Mouse (Mus musculus) ovary, postnatal 14 days (tissue): ENCODE data around the gene Tac2.

Experiments used
- DNase-seq: peaks from one replicate; pipeline ENCODE4 v3.0.0; 2022; ENCODE audit warnings: low spot score

The Tac2 gene

DNA sequence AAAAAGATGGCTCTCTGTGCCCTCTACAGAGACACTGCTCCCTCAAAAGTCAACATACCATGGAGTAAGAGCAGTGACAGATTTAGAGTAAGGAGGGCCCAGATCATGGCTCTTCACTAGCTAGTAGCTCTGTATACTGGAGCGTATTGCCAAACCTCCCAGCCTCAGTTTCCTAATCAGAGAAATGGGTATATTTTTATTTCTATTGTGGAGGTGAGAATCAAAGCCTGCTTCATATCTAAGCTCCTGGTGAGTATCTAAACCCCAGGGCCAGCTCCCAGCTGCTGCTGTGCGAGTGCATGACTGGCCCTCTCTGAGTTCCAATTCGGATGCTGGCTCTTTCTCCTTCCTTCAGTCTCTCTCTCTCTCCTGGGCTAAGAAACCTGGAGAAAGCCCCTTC is at the start of gene Tac2:
TSS of gene Tac2 (plus strand) at position 301 of the 400 bp plus-strand sequence.
- no peak for DNase-seq

DNA sequence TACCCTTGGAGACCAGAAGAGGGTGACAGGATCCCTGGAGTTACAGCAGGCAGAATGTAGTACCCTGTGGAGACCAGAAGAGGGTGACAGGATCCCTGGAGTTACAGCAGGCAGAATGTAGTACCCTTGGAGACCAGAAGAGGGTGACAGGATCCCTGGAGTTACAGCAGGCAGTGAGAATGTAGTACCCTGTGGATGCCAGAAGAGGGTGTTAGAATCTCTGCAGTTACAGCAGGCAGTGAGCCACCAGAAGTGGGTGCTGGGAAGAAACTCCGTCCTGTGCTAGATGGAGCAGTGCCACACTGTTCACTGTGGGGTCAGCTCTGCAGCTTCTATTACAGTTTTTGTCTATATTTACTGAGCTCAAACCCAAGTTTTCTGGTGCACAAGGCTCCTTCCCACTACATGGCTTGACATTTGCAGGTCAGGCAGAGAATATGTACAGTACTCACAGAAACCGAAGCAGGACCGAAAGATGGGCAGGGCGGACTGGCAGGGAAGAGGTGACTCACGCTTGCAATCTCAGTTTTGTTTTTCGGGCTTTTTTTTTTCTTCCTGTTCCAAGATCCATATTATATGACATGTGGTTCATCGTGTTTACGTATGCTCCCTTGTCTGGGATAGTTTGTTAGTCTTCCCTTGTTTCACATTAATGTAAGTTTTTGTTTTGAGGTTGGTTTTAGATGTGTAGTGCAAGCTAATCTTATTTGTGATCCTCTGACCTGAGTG is 49.3 kb upstream of the Tac2 start:
- peak; percentile 88 for DNase-seq

DNA sequence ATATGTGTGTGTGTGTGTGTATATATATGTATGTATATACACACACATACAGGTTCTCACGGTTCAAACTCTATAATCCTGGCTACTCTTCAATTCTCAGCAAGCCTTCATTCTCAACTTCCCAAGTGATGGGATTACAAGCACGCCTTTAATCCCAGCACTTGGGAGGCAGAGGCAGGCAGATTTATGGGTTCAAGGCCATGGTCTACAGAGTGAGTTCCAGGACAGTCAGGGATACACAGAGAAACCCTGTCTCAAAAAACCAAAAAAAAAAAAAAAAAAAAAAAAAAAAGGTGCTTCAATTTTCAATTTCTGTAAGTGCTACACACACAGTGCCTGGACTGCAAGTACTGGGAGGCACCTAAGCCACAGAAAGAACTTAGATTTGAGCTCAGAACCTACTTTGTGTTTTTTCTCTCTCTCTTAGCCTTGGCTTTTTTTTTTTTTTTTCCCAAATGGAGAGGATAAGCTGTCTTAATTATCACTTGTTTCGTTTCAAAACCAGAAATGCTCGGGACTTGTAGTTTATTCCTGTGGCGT is 48.3 kb upstream of the Tac2 start:
- DNase-seq = no peak

DNA sequence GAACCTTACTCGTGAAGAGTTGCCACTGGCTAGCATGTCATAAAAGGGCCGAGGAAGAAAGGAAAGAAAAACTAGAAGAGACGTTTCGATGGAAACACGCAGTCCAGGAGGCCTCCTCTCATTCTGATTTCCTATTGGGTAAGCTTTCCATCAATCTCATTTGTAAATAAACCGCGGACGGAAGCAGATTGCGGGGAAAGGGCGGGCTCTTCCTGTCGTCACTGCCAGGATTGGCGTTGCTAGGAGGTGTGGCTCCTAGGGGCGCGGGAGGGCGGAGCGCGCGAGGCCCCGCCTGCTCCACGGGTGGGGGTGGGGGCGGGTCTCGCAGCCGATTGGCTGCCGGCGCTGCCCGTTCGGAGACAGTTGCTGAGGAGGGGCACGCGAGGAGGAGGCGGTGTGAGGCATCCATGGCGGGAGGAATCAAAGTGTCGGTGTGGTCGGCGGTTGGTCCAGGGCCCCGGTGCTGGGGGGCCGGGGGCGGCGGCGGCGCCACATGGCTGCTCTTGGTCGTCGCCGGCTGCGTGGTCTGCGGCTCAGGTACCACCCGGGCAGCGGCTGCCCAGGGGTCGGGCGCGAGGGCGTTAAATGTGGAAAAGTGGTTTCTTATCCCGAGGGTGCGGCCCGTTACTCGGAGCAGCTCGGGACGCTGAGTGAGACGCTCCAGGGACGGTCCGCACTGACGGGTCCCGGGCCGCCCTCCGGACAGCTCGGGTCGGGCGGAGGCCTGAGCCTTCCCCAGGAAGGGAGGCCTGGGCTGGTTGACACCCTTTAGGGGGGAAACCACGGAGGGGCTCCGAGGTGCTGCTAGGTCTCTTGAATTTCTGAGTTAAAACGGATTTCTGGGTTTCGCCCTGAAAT is 47.4 kb upstream of the Tac2 start:
- DNase-seq = peak; percentile 84

DNA sequence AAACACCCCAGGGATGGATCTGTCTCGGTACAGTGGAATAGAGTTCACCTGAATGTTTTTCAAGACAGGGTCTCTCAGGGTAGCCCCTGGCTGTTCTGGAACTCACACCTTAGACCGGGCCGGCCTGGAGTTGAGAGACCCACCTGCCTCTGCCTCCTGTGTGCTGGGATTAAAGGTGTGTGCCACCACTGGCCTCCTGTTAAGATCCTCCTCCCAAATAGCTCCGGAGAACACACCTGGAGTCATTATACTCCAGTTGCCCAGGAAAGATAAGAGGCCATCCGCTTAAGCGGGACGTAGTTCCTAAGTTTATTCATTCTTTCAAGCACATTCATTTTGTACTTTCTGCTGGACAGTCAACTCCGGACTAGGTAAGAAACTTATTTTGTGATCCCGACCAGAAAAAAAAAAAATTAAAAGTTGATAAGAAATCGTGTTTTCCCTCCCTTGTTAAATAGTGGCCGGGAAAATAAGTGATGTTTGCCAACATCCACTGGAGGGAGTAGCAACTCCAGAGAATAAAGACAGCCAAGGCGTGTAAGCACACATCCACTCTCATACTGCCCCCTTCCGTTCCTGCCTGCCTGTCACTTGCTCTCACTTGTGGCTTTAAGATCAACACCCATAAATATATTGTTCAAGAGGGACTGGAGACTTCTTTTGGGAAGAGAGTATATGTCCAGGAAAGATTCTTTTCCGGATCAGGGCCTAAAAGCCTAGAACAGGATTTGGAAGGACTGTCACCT is 46.5 kb upstream of the Tac2 start:
- peak; percentile 60 for DNase-seq

DNA sequence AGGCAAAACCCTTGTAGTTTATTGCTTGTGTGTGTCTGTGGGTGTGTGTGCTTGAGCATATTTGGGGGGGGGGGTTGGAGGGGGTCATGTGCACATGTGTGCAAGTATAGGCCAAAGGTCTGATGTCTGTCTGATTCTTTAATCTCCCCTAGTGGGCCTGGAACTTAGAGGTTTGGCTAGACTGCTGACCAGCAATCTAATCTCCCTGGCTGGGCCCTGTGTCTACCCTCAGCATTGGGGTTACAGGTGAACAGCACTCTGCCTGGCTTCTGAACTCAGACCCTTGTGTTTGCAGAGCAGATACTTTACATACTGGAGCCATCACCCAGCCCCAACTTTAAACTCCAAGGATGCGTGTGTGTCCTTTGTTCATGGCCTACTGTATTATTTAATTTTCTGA is 45.1 kb upstream of the Tac2 start:
- no peak for DNase-seq

DNA sequence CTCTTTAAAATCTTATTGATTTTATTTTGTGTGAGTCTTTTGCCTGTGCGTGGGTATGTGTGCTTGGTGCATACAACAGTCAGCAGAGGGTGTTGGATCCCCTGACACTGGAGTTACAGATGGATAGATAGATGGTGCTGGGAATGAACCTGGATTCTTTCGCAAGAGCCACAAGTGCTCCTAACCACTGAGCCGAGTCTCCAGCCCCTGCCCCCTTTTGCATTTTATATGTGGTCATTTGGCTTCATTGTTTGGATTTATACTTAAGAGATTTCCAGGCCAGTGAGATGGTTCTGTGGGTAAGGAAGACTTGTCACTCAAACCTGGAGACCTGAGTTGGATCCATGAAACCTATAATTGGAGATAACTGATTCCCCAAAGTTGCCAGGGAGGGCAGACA is 44.4 kb upstream of the Tac2 start:
- DNase-seq = no peak

DNA sequence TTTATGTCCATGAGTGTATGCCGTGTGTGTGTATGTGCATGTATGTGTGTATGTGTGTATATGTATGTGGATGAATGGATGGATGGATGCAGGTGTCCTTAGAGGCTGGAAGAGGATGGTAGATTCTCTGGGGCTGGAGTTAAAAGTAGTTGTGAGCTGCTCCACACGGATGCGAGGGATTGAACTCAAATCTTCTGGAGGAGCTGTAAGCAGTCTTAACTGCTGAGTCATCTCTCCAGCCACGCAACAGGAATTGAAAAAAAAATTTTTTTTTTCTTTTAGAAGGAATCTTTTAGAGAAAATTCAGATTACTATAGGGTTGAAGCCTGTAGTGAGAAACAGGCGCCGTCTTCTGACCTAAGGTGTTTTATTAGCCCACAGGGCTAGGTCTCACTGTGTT is 41.4 kb upstream of the Tac2 start:
- DNase-seq = no peak

DNA sequence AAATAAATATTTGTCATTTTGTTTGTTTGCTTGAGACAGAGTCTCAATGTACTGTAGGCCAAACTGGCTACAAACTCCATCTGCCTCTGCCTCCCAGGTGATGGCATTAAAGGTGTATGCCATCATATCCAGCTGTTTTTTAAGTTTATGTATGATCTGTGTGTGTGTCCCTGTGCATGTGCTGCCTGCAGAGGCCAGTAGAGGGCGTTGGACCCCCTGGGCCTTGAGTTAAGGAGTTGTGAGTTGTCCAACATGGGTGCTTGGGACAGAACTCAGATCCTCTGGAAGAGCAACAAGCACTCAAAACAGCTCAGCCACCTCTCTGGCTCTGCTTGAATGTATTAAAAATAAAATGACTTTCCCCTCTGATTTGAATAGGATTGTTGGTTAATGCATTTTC is 33.2 kb upstream of the Tac2 start:
- no peak for DNase-seq

DNA sequence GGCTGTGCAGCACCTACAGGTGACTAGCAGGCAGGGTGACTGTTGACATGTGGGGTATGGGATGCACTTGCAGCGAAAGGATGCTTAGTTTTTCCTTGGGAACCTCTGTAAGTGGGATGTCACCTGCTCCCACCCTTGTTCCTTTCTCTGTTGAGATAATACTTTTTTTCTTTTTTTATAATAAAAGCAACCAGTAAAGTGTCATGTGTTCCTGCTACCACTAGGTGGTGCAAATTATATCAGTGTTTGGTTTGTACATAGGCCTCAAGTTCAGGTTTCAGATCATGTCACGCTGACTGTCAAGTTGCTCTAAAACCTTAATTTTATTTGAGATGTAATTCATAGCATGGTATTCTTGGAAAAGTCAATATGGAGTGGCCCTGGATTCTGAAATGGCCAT is 29.6 kb upstream of the Tac2 start:
- no peak for DNase-seq

DNA sequence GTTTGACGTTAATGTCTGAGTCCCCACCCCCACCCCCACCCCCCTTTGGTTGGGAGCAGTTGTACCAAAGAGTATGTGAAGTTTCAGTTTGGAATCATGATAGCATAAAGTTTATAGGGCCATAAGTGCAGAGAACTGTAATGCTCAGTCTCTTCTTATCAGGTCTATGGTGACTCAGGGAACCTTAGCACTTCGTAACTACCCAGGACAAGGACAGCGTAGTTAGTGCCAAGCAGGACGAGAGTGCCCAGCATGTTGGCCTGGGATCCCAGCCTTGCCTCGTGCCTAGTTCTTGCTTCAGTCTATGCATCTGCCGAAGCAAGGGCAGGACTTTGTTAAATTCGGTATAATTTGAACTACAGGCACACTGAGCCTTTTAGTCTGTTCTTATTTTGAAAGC is 28.5 kb upstream of the Tac2 start:
- no peak for DNase-seq

DNA sequence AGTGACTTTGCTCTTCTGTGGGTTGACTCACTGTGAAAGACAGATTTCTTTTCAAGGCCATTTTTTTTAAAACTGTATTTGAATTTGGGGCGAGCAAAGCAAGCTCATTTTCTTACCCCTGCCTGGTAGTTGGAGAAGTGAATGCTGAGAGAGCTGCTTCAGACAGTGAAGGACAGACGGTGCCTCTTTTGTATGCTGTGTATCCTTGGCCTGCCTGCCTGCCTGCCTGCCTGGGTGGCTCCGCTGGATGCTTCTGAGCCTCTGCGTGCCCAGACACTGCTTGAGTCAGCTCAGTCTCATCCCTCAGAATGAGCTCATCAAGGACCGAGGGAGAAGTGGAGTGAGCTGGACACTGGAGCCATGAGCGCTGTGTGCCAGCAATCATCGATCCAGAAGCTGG is 25.3 kb upstream of the Tac2 start:
- DNase-seq = no peak

DNA sequence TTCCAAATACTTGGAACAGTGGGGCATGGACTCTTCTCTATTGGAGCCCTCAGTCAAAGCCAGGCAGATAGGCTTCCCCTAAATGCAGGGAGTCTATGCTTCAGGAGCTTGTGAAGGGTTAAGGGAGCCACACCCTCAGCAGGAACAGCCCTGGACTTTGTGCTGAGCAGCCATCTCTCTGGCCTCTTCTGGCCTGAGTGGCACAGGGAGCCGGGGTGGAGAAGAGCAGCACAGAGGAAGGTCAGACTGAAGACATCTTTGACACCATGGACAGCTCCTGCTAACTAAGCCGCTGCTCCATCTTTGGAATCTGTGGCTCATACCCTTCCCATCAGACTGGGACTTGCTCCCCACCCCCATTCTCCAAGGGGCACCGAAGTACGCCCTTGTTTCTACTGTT is 21.0 kb upstream of the Tac2 start:
- no peak for DNase-seq

DNA sequence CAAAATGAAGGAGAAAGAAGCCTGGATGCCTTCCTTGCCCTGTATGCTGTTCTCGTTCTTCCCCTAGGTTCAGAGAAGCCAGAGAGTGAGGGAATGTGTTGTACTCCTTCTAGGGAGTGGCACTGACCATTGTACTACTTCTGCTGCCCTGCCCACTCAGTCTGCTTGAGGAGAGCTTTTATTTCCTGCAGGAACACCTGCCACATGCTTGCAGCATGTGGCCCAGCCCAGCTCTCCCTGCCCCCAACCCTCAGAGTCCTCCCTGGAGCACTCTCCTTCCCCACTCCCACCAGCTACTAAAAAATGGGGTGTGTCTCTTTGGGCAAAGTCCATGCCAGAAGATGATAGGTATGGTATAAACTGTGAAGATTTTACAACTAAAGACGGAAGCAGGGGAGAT is 20.0 kb upstream of the Tac2 start:
- no peak for DNase-seq

DNA sequence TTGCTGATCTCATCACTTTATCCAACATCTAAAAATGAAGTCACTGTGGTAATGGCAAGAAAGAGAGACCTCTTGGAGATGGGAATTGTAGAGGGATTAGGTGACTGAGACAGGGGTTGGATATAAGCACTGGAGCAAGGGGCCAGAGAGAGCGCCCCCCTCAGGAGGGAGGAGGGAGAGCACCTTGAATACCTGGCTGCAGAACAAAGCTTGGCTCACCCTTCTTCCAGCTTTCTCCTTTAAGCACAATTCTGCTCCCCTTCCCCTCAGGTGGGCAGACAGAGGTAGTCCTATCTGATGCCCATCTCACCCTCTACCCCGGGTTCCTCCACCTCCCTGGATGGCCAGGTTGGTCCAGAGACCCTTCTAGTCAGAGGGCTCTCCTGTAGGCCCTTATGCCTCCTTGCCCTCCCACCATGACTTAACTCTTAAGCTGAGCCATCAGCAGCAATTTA is 19.5 kb upstream of the Tac2 start, which contains the start of gene Myo1a:
TSS of gene Myo1a (plus strand) at position 405 of the 455 bp plus-strand sequence.
- no peak for DNase-seq

DNA sequence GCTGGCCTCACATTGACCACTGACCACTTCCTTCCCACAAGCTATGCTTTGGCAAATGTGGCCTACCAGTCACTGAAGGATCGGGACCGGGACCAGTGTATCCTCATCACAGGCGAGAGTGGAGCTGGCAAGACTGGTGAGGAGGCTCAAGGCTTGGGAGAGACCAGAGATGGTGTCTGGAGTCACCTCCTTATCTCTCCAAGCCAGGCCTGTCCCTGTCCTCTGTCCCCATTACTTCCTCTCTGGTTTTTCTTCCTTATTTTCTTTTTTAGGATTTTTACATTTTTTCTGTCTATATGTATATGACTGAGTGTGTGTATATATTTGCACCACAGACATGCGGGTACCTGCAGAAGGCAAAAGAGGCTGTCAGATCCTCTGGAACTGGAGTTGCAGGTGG is 18.5 kb upstream of the Tac2 start:
- no peak for DNase-seq

DNA sequence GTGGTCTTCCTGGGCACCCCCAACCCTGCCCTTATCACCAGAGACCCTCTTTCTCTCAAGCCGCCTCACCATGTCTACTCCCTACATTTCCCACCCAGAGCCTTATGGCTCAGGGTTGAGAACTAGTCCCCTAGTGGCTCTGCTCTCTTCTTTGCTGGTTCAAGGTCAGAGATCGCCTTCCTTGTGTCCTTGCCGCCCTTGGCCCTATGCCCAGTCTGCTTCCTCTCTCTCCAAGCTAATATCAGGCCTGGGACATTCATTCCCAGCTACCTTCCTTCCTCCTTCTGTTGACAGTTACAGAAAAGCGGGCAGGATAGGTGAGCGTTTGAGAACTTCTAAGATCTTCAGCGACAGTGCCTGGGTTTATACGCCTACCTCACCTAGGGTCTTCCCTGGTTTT is 16.6 kb upstream of the Tac2 start:
- no peak for DNase-seq

DNA sequence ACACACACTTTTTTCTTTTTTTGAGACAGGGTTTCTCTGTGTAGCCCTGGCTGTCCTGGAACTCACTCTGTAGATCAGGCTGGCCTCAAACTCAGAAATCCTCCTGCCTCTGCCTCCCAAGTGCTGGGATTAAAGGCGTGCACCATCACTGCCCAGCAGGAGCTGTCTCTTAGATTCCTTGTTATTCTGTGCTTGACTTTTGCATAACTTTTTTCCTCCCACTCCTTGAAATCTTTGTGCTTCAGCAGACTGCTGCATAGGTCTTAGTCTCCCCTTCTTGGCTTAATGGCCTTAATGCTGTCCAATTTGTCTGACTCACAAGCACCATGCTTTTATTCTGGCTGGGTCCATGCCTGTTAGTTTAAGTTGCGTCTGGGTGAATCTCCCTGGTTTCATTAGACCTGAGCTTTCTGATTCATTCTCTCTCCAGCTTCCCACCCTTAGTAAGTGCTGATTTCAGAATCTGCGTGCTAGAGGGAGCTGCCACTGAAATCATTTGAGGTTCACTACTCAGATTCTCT is 15.4 kb upstream of the Tac2 start:
- DNase-seq = no peak

DNA sequence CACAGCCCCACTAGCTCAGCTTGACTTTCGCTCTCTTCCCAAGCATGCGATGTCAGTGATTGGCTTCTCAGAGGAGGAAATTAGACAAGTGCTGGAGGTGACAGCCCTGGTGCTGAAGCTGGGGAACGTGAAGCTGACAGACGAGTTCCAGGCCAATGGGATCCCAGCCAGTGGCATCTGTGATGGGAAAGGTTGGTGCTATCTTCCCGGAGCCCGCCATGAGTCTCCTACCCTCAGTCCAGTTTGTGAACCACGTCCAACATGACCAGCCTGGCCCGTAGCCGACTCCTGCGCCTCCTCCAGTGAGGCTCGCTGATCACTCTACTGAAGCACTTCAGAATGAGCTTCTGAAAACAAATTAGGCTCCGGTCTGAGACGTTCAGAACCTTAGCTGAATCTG is 13.9 kb upstream of the Tac2 start:
- DNase-seq = no peak

DNA sequence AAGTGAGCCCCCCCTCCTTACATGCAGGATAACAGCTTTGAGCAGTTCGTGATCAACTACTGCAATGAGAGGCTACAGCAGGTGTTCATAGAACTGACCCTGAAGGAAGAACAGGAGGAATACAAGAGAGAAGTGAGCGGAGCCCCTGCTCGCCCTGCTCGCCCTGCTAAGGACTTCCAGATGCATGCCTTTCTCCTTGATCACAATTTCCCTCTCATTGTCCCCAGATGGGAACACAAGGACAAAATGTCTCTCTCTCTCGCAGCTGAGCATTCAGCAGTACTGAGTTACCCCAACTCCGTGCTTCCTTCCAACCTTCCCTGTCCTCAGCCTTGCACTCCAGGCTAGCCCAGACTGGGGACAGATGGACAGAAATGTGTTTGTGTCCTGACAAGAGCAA is 11.5 kb upstream of the Tac2 start:
- no peak for DNase-seq

DNA sequence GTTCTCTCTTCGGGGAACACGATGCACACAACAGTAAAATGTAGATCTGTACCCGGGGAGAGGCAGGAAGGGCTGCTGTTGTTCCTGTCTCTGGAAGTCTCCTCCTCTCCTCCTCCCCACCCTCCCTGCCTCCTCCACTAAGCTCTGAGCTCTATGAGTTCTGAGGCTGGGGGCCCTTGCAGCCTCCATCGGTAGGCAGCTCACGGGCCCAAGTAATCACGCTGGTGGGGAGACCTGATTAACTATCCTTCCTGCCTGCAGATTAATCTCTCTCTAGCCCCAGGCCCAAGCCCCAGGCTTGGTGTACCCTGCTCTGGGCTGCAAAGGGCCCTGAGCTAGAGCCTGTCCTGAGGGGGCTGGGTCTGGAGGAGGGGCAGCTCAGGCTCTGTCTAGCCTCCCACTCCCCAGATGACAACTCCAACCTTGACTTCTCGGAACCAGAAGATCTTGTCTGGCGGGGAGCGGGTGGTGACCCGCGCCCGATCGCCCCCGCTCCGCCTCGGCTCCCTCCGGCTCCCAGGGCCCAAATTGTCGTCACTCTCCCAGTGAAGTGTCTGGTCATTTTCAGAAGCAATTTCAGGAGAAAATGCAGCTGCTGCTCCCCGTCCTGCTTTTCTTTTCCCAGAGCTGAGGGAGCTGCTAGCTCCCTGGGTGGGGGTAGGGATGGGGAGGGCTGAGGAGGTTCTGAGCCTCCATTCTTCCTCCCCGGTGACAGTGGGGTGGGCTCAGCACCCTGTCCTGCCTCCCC is 2.4 kb upstream of the Tac2 start:
- no peak for DNase-seq
